Mouse (Mus musculus) bone marrow macrophage, adult 2 months (primary cell): Measurements from ENCODE around the gene Antxr2.

Experiments
- CTCF ChIP-seq: IDR thresholded peaks from 2 replicates; pipeline ENCODE4 v1.5.1; 2012; ENCODE audit warnings: low read depth, mild to moderate bottlenecking, low read length, moderate library complexity
- POLR2A ChIP-seq: IDR thresholded peaks from 2 replicates; pipeline ENCODE4 v1.6.1; 2012; ENCODE audit warnings: mild to moderate bottlenecking, low read depth, low read length, borderline replicate concordance

DNA sequence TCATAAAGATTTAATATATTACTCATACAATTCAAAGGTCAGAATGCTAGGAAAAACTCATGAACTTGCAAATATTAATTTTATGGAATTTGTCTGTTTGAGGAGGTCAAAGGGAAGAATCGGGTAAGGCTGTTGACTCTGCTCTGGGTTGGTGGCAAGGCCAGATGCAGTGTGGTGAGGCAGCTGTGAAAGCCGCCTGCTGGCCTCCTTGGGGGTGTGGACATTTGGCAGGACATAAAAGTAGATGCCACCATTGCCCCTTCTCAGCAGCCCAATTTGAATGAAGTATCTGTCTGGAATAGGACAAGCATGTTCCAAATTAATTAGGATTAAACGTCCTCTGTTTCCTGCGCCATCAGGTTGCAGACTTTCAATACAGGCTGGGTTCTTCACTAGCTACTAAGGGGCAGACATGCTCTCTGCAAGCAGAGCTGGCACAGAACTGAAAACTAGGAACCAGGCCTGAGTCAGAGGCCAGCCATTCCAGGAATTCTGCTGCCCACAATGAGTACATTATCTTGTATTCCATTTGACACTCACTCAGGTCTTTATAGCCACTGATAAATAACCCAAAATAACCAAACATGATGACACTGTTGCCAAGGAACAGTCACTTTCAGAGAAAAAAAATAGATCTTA lies 44.1 kb downstream of the Antxr2 start:
- TF ChIP-seq CTCF = no peak
- TF ChIP-seq POLR2A = no peak
